In the genomic region with DNA sequence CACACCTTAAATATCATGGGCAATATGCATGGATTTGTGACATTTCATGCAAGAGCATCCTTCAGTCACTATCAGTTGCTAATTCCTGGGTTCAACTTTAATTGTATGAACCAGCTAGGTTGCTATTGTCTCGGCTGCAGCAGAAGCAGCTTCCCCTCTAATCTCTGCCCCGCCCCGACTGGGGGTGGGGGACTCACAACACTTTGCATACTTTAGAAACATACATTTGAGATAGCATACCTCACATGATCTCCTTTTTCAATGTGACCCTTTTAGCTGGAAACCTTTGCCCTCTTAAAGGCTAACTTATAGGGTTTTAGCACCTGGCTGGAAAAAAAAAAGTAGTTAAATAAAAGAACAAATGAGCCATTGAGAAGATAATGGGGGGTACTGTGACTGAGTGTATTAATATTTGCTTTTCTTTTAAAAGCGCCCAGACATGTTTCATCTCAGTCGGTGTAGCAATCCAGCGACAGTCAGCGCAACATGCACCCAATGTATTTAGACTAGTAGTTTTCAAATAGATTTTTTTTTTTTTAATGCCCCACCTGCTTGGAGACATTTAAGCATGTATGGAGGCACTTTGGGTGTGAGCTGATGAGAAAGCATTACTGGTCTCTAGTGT, we compare ENCODE assay signal across 22 mouse cellular contexts.
"Had no signal": no experiment of that assay in that cellular context is flagged by ENCODE, and none has a peak within 500 bp of the region (broad histone marks: within the 10 kb centered on the region; RNA-seq: fewer than 3 reads in every experiment).

No protein-coding gene starts in this region.

- H3K36me3 ChIP-seq: kidney, embryonic 15.5 days; limb, embryonic 12.5 days; limb, embryonic 15.5 days; neural tube, embryonic 12.5 days; neural tube, embryonic 15.5 days had no signal

- H3K9ac ChIP-seq: kidney, embryonic 15.5 days; limb, embryonic 12.5 days; limb, embryonic 15.5 days; liver, embryonic 14.5 days; liver, postnatal 0 days; lung, embryonic 14.5 days; neural tube, embryonic 12.5 days; neural tube, embryonic 15.5 days had no signal

- H3K4me1 ChIP-seq: kidney, embryonic 15.5 days; limb, embryonic 12.5 days; limb, embryonic 15.5 days; neural tube, embryonic 12.5 days; neural tube, embryonic 15.5 days had no signal

- DNase-seq: kidney, adult 8-10 months; kidney, postnatal 10 days; kidney, postnatal 36 days; left cerebral cortex, postnatal 4 days; liver, postnatal 0 days; lung, embryonic 14.5 days; lung, postnatal 14 days; lung, postnatal 4 days; midbrain, embryonic 14.5 days; retina, postnatal 1 day; right cerebral cortex, postnatal 25 days; spleen, adult 18-20 months; thymus, adult 18-20 months; thymus, postnatal 36 days had no signal

- H3K4me2 ChIP-seq: kidney, embryonic 15.5 days; limb, embryonic 12.5 days; limb, embryonic 15.5 days; liver, embryonic 11.5 days; lung, embryonic 14.5 days; midbrain, embryonic 11.5 days; neural tube, embryonic 12.5 days; neural tube, embryonic 15.5 days had no signal

- H3K4me3 ChIP-seq: kidney, embryonic 15.5 days; limb, embryonic 12.5 days; limb, embryonic 15.5 days; neural tube, embryonic 12.5 days; neural tube, embryonic 15.5 days had no signal

- H3K9me3 ChIP-seq: kidney, embryonic 15.5 days; limb, embryonic 12.5 days; limb, embryonic 15.5 days; neural tube, embryonic 12.5 days; neural tube, embryonic 15.5 days had no signal

- ATAC-seq: liver, postnatal 0 days had no signal

- H3K27me3 ChIP-seq: kidney, embryonic 15.5 days; limb, embryonic 12.5 days; limb, embryonic 15.5 days; neural tube, embryonic 12.5 days; neural tube, embryonic 15.5 days had no signal

- H3K27ac ChIP-seq: kidney, embryonic 15.5 days; limb, embryonic 12.5 days; limb, embryonic 15.5 days; liver, embryonic 14.5 days; neural tube, embryonic 12.5 days; neural tube, embryonic 15.5 days had no signal
